Mouse (Mus musculus) adipocyte (in vitro differentiated cells): ENCODE measurements around the gene Atp6ap2.
A peak's percentile ranks its signal among the peaks of the same experiment; 100 is the strongest.
"Not testable (repeated sequence)": the region's sequence is repeated elsewhere in the genome, so short reads cannot be mapped to it uniquely, and the experiment has no call there.

Experiments used
- DNase-seq: peaks from one replicate; pipeline ENCODE4 v3.0.0-alpha.2; 2016; ENCODE audit warnings: low spot score

The Atp6ap2 gene

DNA sequence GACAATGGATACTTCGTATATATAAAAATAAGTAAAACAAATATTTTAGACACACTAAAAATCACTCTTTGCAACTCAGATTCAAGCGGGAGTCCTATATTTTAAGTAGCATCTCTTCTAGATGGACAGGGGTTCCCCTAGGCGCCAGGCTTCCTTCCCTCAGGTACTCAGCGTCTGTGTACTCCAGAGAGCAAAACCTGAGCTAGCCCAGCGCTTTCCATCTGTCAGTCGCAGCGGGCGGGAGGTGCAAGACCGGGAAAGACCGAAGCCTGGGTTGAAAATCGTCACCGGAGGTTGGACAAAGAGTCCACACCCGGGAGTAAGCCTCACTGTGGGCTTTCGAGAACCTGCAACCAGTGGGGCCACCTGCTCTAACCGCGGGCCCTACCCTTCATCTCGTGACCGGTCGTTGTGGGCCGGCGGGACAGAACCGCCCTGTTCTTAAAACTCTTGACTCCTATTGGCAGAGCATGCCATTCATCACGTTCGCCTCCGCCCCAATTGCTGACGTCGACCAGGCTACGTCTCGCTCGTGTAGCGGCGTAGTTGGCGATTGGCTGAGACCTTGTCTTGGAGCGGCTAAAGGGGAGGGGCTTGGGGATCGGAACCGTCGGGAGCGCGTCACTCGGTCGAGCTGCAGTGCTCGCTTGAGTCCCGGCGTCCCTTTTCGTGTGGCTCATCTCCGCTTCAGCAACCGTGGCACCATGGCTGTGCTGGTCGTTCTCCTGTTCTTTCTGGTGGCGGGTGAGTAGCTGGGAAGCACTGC is at the start of gene Atp6ap2:
Atp6ap2 (plus strand) TSS at position 610 of the 766 bp plus-strand sequence.
- DNase-seq = peak; percentile 96

DNA sequence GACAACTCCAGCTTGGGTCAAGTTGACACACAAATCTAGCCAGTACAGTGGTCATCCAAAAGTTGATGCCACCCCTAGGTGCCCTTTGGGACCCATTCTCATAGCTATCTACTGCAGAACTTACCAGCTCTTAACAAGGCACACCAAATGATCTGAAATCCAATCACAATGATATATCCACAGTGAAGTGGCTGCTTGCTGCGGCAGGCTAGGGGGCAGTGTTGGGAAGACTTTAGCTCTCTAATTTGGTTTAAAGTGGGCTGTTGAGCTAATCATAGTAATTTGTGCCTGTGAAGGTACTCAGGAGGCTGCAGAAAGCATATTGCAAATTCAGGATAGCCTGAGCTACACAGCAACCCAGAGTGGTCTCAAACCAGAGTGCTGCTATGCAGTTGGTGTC is 43.2 kb upstream of the Atp6ap2 start:
- DNase-seq = no peak

GRCm38 (mm10) chrX:12557086-12557485 is 30.5 kb upstream of the Atp6ap2 start:
- no peak for DNase-seq

DNA sequence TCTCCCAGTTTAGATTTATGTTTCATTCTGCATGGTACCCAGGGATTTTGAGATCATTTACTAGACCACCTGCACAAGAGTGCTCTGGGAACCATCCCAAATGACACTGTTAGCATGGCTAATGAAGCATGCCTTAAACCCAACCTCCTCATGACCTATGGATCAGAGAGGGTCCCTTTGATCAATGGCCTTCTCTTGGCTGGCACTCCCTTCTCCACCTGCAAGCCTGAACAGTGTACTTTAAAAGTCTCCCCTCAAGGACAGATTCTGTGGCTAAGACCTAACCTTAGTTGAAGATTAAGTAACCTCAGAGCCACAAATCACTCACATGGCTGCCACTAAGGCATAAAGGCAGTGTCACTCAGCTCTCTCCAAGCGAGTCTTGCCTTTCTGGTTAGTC is 16.2 kb upstream of the Atp6ap2 start:
- no peak for DNase-seq

- no peak for DNase-seq
Observed at GRCm38 (mm10) chrX:12577936-12578335, 9.7 kb upstream of the Atp6ap2 start.

DNA sequence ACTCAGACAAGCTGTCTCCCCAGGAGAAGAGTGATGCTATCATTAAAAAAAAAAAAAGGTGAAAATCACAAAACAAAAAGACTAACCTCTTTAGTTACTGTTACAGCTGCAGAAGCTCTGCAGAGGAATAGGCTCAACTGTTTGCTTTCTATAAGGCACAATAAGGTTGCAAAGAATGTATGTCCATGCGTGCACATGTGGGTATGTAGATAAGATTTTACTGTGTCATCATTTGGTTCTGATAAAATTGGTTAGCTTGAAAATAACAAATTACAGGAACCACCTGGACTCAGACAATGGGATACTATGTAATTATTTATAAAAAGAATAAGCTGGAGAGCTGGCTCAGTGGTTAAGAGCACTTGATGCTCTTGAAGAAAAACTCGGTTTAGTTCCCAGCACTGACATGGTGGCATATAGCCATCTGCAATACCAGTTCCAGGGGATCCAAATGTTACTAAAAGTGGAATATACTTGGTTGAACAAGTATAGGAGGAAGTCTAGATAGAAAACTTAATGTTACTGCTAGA is 9.2 kb upstream of the Atp6ap2 start:
- no peak for DNase-seq

DNA sequence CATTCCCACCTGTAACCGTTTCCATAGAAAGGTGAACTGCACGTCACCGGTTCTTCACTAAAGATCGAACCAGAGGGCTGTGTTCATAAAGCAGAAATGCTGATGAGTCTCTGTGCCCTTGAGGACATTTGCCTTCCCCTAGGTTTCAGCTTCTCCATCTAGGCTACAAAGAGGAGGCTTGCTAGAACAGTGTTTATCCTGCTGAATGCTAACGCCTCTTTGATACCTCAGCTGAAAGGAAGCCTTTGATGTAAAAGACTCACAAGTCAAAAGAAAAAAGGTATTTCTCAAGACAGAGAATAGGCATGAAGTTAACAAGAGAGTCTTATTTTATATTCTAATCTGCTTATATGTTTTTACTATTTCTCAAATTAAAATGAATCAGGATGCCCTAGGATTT is 4.3 kb upstream of the Atp6ap2 start:
- DNase-seq = no peak

GRCm38 (mm10) chrX:12587958-12588355 is 356 bp downstream of the Atp6ap2 start:
- peak; percentile 24 for DNase-seq

GRCm38 (mm10) chrX:12591401-12591943 is 3.9 kb downstream of the Atp6ap2 start:
- DNase-seq = peak; percentile 10

- peak; percentile 42 for DNase-seq
Observed at GRCm38 (mm10) chrX:12592011-12592410, 4.4 kb downstream of the Atp6ap2 start.

GRCm38 (mm10) chrX:12593824-12594223 is 6.2 kb downstream of the Atp6ap2 start:
- DNase-seq = no peak

- not testable (repeated sequence) for DNase-seq
Observed at GRCm38 (mm10) chrX:12610541-12610940, 22.9 kb downstream of the Atp6ap2 start.

DNA sequence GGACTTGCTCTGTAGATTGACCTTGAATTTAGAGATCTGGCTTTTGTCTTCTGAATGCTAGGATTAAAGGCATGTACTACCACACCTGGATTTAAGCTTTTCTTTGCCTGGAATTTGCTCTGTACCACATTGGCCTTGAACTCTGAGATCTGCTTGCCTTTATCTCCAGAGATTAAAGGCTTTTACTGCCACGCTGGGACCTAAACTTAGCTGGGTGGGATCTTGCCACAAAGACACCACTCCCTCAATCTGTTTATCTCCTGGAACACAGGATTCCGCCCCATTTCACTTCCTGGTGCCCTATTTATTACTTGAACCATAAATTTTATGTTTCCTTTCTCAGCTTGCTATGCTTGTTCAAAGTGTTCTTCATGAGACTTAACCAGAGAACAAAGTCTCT is 23.6 kb downstream of the Atp6ap2 start:
- DNase-seq = no peak

GRCm38 (mm10) chrX:12612360-12612759 is 24.8 kb downstream of the Atp6ap2 start:
- not testable (repeated sequence) for DNase-seq

- DNase-seq = no peak
Observed at GRCm38 (mm10) chrX:12625131-12625530, 37.5 kb downstream of the Atp6ap2 start.

- DNase-seq = no peak
Observed at GRCm38 (mm10) chrX:12644976-12645375, 57.4 kb downstream of the Atp6ap2 start.

GRCm38 (mm10) chrX:12645531-12646304 is 58.1 kb downstream of the Atp6ap2 start:
- DNase-seq = peak; percentile 22

GRCm38 (mm10) chrX:12651906-12652305 is 64.3 kb downstream of the Atp6ap2 start:
- no peak for DNase-seq

- DNase-seq = no peak
Observed at GRCm38 (mm10) chrX:12653879-12654278, 66.3 kb downstream of the Atp6ap2 start.
